Mouse (Mus musculus) stomach, postnatal 0 days (tissue): ENCODE results near the gene Hmgb4. TPM values are rescaled to one million over a fixed set of nuclear protein-coding genes. Genes with fewer than 3 reads are reported as not detected.

ENCODE experiments used
- ATAC-seq: fragments of 200-750 bp; cut with Nextera tagmentation; 2 replicates; pipeline ENCODE4 v1.8.0; 2017; ENCODE audit not compliant: low FRiP score, low TSS enrichment
- DNase-seq: peaks from one replicate; pipeline ENCODE4 v3.0.0-alpha.2; 2016; ENCODE audit warnings: low spot score
- H3K27ac ChIP-seq: fragments of 300-500 bp; sonication (generic); replicated peaks from 2 replicates; pipeline ENCODE4 v1.5.1; 2014; ENCODE audit warnings: mild to moderate bottlenecking, control low read depth
- H3K27me3 ChIP-seq: fragments of 300-500 bp; sonication (generic); 2 replicates; pipeline ENCODE4 v1.6.1; 2014; ENCODE audit warnings: low read length; ENCODE audit not compliant: control insufficient read depth, insufficient read depth
- H3K36me3 ChIP-seq: fragments of 300-500 bp; sonication (generic); 2 replicates; pipeline ENCODE4 v1.6.1; 2014; ENCODE audit warnings: low read length, mixed read lengths; ENCODE audit not compliant: control insufficient read depth, insufficient read depth
- H3K4me1 ChIP-seq: fragments of 300-500 bp; sonication (generic); replicated peaks from 2 replicates; pipeline ENCODE4 v1.6.1; 2014; ENCODE audit warnings: antibody characterized with exemption; ENCODE audit not compliant: control insufficient read depth, insufficient read depth
- H3K4me2 ChIP-seq: fragments of 300-500 bp; sonication (generic); replicated peaks from 2 replicates; pipeline ENCODE4 v1.6.1; 2014; ENCODE audit warnings: low read depth, mild to moderate bottlenecking, control low read depth, moderate library complexity
- H3K4me3 ChIP-seq: fragments of 300-500 bp; sonication (generic); 2 replicates; pipeline ENCODE4 v1.5.1; 2014; ENCODE audit warnings: low read depth, low read length, control low read depth
- H3K9ac ChIP-seq: fragments of 300-500 bp; sonication (generic); 2 replicates; pipeline ENCODE4 v1.6.1; 2014; ENCODE audit warnings: mild to moderate bottlenecking, low read length, control low read depth, mixed read lengths
- H3K9me3 ChIP-seq: fragments of 300-500 bp; sonication (generic); 2 replicates; pipeline ENCODE4 v1.6.1; 2016; ENCODE audit warnings: low read length; ENCODE audit not compliant: control insufficient read depth
- CTCF ChIP-seq: IDR thresholded peaks from 2 replicates; pipeline ENCODE4 v1.5.1; 2016; ENCODE audit warnings: antibody characterized with exemption, low read depth, mild to moderate bottlenecking, moderate library complexity
- EP300 ChIP-seq: optimal IDR thresholded peaks from 2 replicates; pipeline ENCODE3; 2016; ENCODE audit warnings: antibody characterized with exemption
- WGBS: fragments of 180-500 bp; shearing (Covaris S2); extraction: QIAGEN DNeasy Blood & Tissue Kit; methylation state at CpG from one replicate; pipeline ENCODE4 v1.1.7; 2014; 5-methylcytosine and 5-hydroxymethylcytosine counted together
- polyA plus RNA-seq: library from polyadenylated mRNA; unstranded; fragments of >200 nt; fragmentation: Nextera tagmentation; extraction: Ambion mirVana; gene quantifications from 2 replicates; pipeline ENCODE4 v1.2.1, GENCODE M21; 2015

Hmgb4 gene
- polyA plus RNA-seq, 1 experiment from 2014 or later: not detected

GRCm38 (mm10) chr4:128217991-128218595, 42.7 kb downstream of the Hmgb4 start:
- TF ChIP-seq CTCF (no peak), EP300 (no peak)
- Histone ChIP-seq H3K9ac (no peak overlapping the region), H3K27ac (no peak overlapping the region), H3K36me3 (no peaks in the 10 kb centered on the region), H3K4me3 (no peak overlapping the region), H3K27me3 (no peaks in the 10 kb centered on the region), H3K4me2 (no peak overlapping the region), H3K9me3 (no peaks in the 10 kb centered on the region), H3K4me1 (no peaks in the 10 kb centered on the region)
- ATAC-seq (no peak), DNase-seq (no peak)
- WGBS: 60% methylated on average over 13 of the region's 13 CpGs
